Mouse (Mus musculus) brain, embryonic 14.5 days (tissue): ENCODE measurements around the gene Slc2a6. TPM values are rescaled to one million over a fixed set of nuclear protein-coding genes. Genes with fewer than 3 reads are reported as not detected.

Source experiments
- DNase-seq: peaks from one replicate; pipeline ENCODE4 v3.0.0-alpha.2; 2011; ENCODE audit warnings: low read depth
- CTCF ChIP-seq: fragments of 200-500 bp; IDR thresholded peaks from 2 replicates; pipeline ENCODE4 v1.5.1; 2012; ENCODE audit warnings: inconsistent platforms, mild to moderate bottlenecking, moderate library complexity, borderline replicate concordance; ENCODE audit not compliant: insufficient read depth, insufficient read length; ENCODE audit errors: extremely low read depth
- POLR2A ChIP-seq: fragments of 200-500 bp; IDR thresholded peaks from 2 replicates; pipeline ENCODE4 v1.6.1; 2012; ENCODE audit warnings: mild to moderate bottlenecking, inconsistent platforms, borderline replicate concordance; ENCODE audit not compliant: poor library complexity, insufficient read depth, insufficient read length, severe bottlenecking; ENCODE audit errors: extremely low read depth
- polyA plus RNA-seq: library from polyadenylated mRNA; depleted of rRNA; stranded (reverse); fragments of >200 nt; gene quantifications from 2 replicates; pipeline ENCODE4 v1.2.3, GENCODE M21; 2012; rRNA removed

The Slc2a6 gene
- 7.2 and 8.2 TPM in 2 replicates for polyA plus RNA-seq

DNA sequence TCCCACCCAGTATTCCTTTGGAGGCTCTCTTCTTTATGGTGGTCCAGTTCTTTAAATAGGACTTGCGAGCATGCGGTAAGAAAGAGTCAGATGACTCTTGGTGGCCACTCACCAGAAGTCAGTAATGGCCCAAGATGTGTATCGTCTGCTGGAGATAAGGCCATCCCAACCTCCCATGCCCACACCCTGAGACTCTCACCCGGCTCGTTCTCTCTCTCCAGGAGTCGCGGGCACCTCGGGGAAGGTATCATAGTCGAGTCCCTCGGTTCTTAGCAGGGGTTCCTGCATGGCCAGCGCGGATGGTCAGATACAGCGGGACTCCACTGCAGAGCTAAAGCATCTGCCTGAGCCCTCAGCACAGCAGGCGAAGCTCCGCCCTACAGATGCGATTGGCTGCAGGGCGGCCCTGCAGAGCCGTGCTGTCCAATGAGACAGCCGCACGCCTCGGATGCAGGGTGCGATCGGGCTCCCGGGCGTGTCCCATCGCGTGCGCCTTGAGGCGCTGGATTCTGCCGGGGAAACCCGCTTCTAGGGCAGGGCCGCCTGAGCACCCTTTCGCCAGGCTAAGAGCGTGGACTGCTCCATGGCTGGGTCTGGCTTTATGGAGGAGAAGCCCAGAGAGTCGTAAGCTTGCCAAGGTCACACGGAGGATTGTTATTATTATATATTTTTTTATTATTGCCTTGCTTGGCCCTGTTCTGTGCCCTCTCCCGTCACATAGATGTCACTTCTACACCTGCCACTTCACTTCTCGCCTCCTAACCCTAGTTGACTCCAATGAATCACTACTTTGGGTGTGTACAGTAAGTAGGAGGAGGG lies at the start of gene Slc2a6:
TSS of gene Slc2a6 (minus strand) at position 381 of the 819 bp plus-strand sequence.
- TF ChIP-seq POLR2A (peak; percentile 29; the same call in 1 of the 2 replicates), CTCF (no peak)
- DNase-seq = peak; percentile 96

DNA sequence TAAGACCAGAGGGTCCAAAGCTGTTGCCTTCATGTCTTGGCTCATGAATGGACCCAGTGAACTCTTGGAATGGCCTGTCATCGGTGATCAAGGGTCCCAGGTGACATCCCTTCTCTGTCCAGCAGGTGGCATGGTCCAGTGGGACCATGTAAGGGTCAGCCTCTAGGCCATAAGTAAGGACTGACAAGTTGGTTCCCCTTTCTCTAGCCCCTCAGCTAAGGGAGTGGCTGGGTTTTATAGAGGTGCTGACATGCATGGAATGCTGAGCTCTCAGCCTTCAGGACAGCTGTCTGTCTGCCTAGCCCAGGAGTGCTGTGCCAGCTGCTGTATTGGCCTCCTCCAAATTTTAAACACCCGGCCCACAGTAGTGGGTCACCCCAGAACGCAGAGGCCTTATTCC lies 47.7 kb upstream of the Slc2a6 start:
- TF ChIP-seq CTCF = peak; percentile 61; the same call in 1 of the 2 replicates
- no peak for TF ChIP-seq POLR2A

DNA sequence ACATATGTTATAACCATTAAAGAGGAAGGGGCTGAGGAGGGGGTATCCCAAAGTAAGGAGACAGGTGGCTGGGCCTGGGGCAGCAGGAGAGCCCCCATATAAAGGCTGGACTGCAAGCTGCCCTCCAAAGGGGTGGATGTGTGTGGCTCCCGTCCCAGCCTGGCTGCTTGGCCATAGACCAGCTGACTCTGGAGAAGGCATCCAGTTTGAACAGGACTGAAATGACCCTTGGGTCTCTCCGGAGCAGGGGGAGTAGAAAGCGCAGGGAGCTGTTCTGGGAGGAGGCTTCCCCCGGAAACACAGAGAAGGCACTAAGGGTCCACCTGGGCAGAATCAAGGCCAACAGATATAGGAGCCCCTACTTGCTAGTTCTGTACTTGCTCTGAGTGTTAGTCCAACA lies 47.0 kb upstream of the Slc2a6 start:
- TF ChIP-seq POLR2A (no peak), CTCF (no peak)
- DNase-seq = no peak

More for the DNA sequence above, 47.7 kb upstream of the Slc2a6 start:
- no peak for DNase-seq

DNA sequence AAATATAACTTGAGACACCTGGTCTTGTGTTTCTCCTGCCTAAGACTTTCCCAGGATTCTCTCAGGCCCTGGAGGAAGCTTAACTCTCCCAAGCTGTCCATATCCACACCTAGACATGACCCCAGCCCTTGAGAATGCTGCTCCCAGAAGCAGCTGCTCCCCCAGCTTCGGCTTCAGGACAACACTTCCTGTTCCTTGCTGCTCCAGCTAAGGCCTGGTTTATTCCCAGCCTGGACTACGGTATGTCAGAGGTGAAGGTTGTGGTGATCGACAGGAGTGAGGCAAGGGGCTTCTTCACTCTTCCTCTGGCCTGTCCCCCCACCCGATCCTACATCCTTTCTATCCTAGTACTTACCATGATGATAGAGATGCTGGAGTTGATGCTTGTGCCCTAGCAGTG lies 45.6 kb upstream of the Slc2a6 start:
- DNase-seq = no peak
- TF ChIP-seq CTCF (no peak), POLR2A (no peak)

DNA sequence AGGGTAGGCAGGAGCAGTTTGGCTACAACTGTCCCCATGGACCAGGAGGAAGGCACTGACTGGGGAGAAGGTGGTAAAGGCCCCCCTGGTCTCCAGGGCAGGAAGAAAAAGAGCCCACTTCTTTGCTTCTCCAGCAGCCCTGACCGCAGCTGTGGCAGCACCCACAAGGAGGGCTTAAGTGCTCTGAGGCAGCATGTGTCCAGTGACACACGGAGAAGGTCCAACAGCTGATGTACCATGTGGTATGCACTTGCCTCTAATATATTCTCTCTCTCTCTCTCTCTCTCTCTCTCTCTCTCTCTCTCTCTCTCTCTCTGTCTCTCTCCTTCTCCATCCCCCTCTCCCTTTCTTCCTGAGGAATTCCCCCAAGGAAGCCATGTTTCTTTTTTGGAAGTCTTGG lies 44.2 kb upstream of the Slc2a6 start, which contains the start of gene Mymk:
TSS of gene Mymk (minus strand) at position 202 of the 400 bp plus-strand sequence.
- TF ChIP-seq POLR2A (no peak), CTCF (no peak)
- no peak for DNase-seq

DNA sequence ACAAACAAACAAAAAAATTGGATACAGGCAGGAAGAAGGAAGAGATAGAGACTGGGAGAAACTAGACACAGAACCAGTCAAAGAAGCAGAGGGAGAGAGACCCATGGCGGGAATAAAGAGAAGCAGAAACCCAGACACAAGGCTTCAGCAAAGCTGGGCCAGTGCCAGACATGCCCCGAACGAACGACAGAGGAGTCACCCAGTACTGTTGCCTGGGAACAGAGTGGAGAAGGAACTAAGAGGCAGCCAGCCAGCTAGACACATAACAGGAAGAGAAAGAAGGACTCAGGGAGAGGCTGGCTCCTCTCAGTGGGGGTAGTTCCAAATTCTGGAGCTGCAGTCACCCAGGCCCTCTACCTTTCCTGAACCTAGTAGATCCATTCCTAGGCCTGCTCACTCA lies 43.3 kb upstream of the Slc2a6 start:
- DNase-seq = peak; percentile 89

DNA sequence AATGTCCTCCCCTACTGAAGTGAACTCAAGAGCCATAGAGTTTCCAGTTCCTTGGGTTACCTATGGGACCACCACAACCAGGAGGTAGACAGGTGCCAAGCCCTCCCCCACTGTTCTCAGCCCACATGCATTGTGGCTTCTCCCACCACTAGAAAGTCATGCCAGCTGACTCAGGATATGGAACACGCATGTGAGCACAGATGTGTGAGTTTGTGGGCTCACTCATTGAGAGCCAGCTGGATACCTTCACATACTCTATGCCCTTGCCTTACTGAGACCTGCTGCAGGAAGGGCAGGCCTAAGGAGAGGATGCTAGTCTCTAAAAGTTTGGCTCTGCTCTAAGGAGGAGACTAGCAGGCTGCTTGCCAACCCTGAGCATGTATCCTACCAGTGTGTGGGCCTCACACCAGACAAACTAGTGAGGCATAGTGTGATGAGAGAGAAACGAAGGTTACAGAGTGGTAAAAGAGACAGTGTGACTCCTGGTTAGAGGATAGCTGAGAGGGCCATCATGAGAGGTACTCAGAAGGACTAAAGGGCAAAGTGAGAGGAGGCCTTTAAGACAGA lies 42.5 kb upstream of the Slc2a6 start:
- TF ChIP-seq POLR2A (no peak), CTCF (no peak)
- DNase-seq = no peak

More for the DNA sequence above, 43.3 kb upstream of the Slc2a6 start:
- TF ChIP-seq CTCF = no peak

DNA sequence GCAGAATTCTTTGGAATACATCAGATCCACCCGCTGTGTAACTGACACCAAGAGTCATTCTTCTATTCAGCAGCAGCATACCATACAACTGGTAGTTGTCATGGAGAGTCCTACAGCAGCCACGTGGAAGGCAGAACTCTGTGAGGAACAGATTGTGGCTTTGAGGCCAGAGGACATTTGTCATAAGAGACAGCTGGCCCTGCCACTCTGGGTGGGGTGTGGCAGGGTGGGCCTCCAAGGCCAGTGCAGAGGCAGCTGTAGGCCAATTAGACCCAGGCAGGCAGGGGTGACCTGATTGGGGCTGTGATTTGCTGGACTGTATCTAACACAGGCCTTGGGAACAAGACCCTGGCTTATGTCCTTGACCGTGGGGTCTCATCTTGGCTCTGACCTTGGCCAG lies 41.8 kb upstream of the Slc2a6 start:
- DNase-seq = no peak
- no peak for TF ChIP-seq POLR2A
- TF ChIP-seq CTCF = no peak

DNA sequence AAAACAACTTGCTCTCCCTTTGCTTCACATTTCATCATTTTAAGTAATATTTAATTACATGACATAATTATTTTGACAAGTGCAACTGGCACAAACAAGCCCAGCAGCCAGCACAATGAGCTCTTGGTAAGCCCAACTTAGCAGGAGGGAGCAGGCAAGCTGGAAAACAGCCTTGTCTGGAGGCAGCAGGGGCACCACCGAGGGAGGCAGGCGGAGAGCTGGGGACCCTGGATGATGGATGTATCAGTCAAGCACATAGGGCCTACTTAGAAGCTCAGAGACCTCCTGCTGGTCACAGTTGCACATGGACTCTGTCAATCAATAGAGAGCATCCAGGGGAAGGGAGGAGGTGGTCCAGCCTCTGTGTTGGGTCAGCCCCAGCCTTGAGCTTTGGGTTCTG lies 40.2 kb upstream of the Slc2a6 start:
- no peak for DNase-seq
- TF ChIP-seq POLR2A (no peak), CTCF (no peak)

DNA sequence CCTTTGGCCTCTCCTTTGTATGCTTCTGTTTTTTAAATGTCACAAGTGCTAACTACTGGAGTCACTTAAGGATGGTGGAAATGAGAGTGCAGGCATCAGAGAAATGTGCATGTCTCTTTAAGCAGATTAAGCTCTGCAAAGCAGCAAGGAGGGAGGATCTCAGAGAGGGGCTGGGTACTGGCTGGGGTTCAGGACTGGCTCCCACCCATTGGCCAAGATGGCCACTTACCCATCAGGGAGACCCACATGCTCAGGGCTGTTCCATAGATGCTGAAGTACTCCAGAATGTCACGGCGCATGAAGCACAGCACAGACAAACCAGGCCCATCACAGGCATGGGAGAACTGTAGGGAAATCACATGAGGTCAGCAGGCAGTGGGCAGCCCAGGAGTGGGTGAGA lies 39.3 kb upstream of the Slc2a6 start:
- TF ChIP-seq POLR2A (no peak), CTCF (no peak)
- DNase-seq = no peak

DNA sequence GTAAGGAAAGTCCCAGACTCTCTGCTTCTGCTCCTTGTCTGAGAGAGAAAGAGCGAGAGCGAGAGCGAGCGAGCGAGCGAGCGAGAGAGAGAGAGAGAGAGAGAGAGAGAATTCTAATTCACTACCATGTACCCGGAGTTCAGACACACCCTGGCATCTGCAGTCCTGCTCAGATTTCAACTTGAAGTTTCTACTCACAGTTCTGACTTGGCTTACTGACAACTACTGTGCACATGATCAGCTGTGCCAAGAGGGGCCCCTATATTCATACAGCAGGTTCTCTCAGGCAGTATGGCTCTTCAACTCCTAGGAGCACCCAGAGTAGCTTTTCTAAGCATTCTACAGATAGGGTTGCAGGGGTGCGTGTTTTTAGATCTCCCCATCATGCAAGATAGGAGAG lies 31.4 kb upstream of the Slc2a6 start:
- peak; percentile 16 for DNase-seq
- TF ChIP-seq CTCF (no peak), POLR2A (no peak)

DNA sequence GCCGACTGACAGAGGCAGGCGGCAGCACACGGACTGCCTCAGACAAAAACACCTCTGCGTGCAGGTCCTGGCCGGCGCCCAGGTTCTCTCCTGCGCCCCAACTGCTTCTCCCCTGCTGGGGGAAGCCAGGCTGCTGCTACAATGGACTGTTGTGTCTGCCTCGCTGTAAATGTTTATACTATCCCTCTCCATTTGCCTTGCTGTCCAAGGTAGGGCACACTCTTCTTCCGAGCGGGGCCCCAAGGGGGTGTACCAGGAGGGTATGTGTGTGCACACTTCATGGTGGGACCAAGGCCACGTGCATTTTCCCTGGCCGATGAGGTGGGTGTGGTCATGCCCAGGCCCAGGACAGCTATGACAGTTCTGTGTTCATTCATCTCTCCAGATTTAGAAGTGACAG lies 31.0 kb upstream of the Slc2a6 start:
- peak; percentile 26 for DNase-seq
- TF ChIP-seq CTCF (no peak), POLR2A (no peak)
